Mouse (Mus musculus) intestine, embryonic 14.5 days (tissue): ENCODE measurements around the gene Vmn2r97. TPM values are rescaled to one million over a fixed set of nuclear protein-coding genes. Genes with fewer than 3 reads are reported as not detected.
"Not testable (repeated sequence)": the region's sequence is repeated elsewhere in the genome, so short reads cannot be mapped to it uniquely, and the experiment has no call there.

Source experiments
- ATAC-seq: fragments of 200-750 bp; cut with Nextera tagmentation; replicated peaks from 2 replicates; pipeline ENCODE4 v1.8.0; 2017; ENCODE audit warnings: low read depth, moderate number of reproducible peaks, moderate TSS enrichment, moderate library complexity; ENCODE audit not compliant: low FRiP score, low TSS enrichment
- DNase-seq: peaks from one replicate; pipeline ENCODE4 v3.0.0-alpha.2; 2018; ENCODE audit warnings: low spot score
- H3K27ac ChIP-seq: fragments of 300-500 bp; sonication (generic); 2 replicates; pipeline ENCODE4 v1.5.1; 2014; ENCODE audit warnings: low read depth, mild to moderate bottlenecking, control low read depth
- H3K27me3 ChIP-seq: fragments of 300-500 bp; sonication (generic); replicated peaks from 2 replicates; pipeline ENCODE4 v1.6.1; 2014; ENCODE audit warnings: low read length, control low read depth; ENCODE audit not compliant: control insufficient read depth, insufficient read depth
- H3K36me3 ChIP-seq: fragments of 300-500 bp; sonication (generic); 2 replicates; pipeline ENCODE4 v1.6.1; 2014; ENCODE audit warnings: low read length, control low read depth; ENCODE audit not compliant: control insufficient read depth, insufficient read depth
- H3K4me1 ChIP-seq: fragments of 300-500 bp; sonication (generic); replicated peaks from 2 replicates; pipeline ENCODE4 v1.6.1; 2014; ENCODE audit warnings: low read length, control low read depth, mixed read lengths; ENCODE audit not compliant: control insufficient read depth, insufficient read depth
- H3K4me2 ChIP-seq: fragments of 300-500 bp; sonication (generic); 2 replicates; pipeline ENCODE4 v1.6.1; 2014; ENCODE audit warnings: low read length
- H3K4me3 ChIP-seq: fragments of 300-500 bp; sonication (generic); 2 replicates; pipeline ENCODE4 v1.5.1; 2014; ENCODE audit warnings: low read depth, low read length, control low read depth, mixed read lengths
- H3K9ac ChIP-seq: fragments of 300-500 bp; sonication (generic); 2 replicates; pipeline ENCODE4 v1.6.1; 2014; ENCODE audit warnings: mild to moderate bottlenecking, low read length
- H3K9me3 ChIP-seq: fragments of 300-500 bp; sonication (generic); 2 replicates; pipeline ENCODE4 v1.6.1; 2016; ENCODE audit warnings: low read length, control low read depth; ENCODE audit not compliant: control insufficient read depth
- WGBS: fragments of 180-500 bp; shearing (Covaris S2); extraction: QIAGEN DNeasy Blood & Tissue Kit; methylation state at CpG from one replicate; pipeline ENCODE4 v1.1.7; 2014; 5-methylcytosine and 5-hydroxymethylcytosine counted together
- polyA plus RNA-seq: library from polyadenylated mRNA; unstranded; fragments of >200 nt; fragmentation: Nextera tagmentation; extraction: Ambion mirVana; gene quantifications from 2 replicates; pipeline ENCODE4 v1.2.1, GENCODE M21; 2014

The Vmn2r97 gene
- 0.09 TPM in 1 of 2 replicates, not detected in the other for polyA plus RNA-seq

- not testable (repeated sequence) for H3K36me3 ChIP-seq, H3K27ac ChIP-seq, H3K27me3 ChIP-seq, H3K9ac ChIP-seq, ATAC-seq, H3K4me3 ChIP-seq, H3K4me1 ChIP-seq, H3K9me3 ChIP-seq, H3K4me2 ChIP-seq, DNase-seq
- 88% methylated on average over 2 of the region's 2 CpGs for WGBS
Observed at GRCm38 (mm10) chr17:18914000-18914399, at the start of gene Vmn2r97. TSS of gene Vmn2r97 (plus strand) at chr17:18914300.

- H3K27me3 ChIP-seq, DNase-seq, H3K36me3 ChIP-seq, H3K9me3 ChIP-seq, H3K27ac ChIP-seq, H3K4me3 ChIP-seq, H3K9ac ChIP-seq, H3K4me1 ChIP-seq, H3K4me2 ChIP-seq, ATAC-seq: not testable (repeated sequence)
- WGBS: 92% methylated on average over 1 of the region's 2 CpGs
Observed at GRCm38 (mm10) chr17:18882436-18882835, 31.7 kb upstream of the Vmn2r97 start.

- WGBS: 81% methylated on average over 6 of the region's 6 CpGs
- DNase-seq (no peak), ATAC-seq (no peak)
- no peak overlapping the region for H3K4me2 ChIP-seq
- no peak overlapping the region for H3K4me3 ChIP-seq
- H3K4me1 ChIP-seq: no peaks in the 10 kb centered on the region
- H3K36me3 ChIP-seq: no peaks in the 10 kb centered on the region
- H3K9ac ChIP-seq: no peak overlapping the region
- H3K27ac ChIP-seq: no peak overlapping the region
- no peaks in the 10 kb centered on the region; the same call in 1 of the 2 replicates for H3K9me3 ChIP-seq
- H3K27me3 ChIP-seq: no peaks in the 10 kb centered on the region
Observed at GRCm38 (mm10) chr17:18889745-18890329, 24.3 kb upstream of the Vmn2r97 start.

GRCm38 (mm10) chr17:18957800-18958199 lies 43.7 kb downstream of the Vmn2r97 start:
- ATAC-seq, H3K4me3 ChIP-seq, H3K9me3 ChIP-seq, H3K27me3 ChIP-seq, DNase-seq, H3K9ac ChIP-seq, H3K4me1 ChIP-seq, H3K27ac ChIP-seq, H3K4me2 ChIP-seq, H3K36me3 ChIP-seq: not testable (repeated sequence)
- WGBS: 57% methylated on average over 1 of the region's 1 CpGs

GRCm38 (mm10) chr17:18968371-18969275 lies 54.5 kb downstream of the Vmn2r97 start:
- H3K27me3 ChIP-seq: no peaks in the 10 kb centered on the region
- H3K27ac ChIP-seq: no peak overlapping the region
- DNase-seq (no peak), ATAC-seq (no peak)
- H3K4me2 ChIP-seq: no peak overlapping the region
- H3K4me3 ChIP-seq: no peak overlapping the region
- H3K9me3 ChIP-seq: peaks cover 10% of the 10 kb centered on the region; the same call in 1 of the 2 replicates
- H3K36me3 ChIP-seq: no peaks in the 10 kb centered on the region
- H3K9ac ChIP-seq: no peak overlapping the region
- WGBS: 90% methylated on average over 29 of the region's 29 CpGs
- no peaks in the 10 kb centered on the region for H3K4me1 ChIP-seq

Other genes starting within 250 kb of the Vmn2r97 start
- not detected in 2 replicates for gene Vmn2r98, start 139.2 kb downstream of the Vmn2r97 start, polyA plus RNA-seq